Mouse (Mus musculus) WW6 (cell line): ENCODE measurements around the gene Tes.

ENCODE experiments used
- DNase-seq: peaks from one replicate; pipeline ENCODE4 v3.0.0-alpha.2; 2013; ENCODE audit warnings: low read depth, low spot score

Gene Tes

GRCm38 (mm10) chr6:17077720-17078119 lies 12.8 kb downstream of the Tes start:
- DNase-seq, result no peak

- no peak for DNase-seq
These were observed 14.4 kb downstream of the Tes start for GRCm38 (mm10) chr6:17079304-17079703.

- no peak for DNase-seq
These were observed 14.9 kb downstream of the Tes start for GRCm38 (mm10) chr6:17079826-17080225.

- no peak for DNase-seq
These were observed 17.3 kb downstream of the Tes start for GRCm38 (mm10) chr6:17082238-17082637.

GRCm38 (mm10) chr6:17082800-17083199 lies 17.9 kb downstream of the Tes start:
- no peak for DNase-seq

- no peak for DNase-seq
These were observed 22.5 kb downstream of the Tes start for GRCm38 (mm10) chr6:17087485-17087884.

- no peak for DNase-seq
These were observed 32.4 kb downstream of the Tes start for GRCm38 (mm10) chr6:17097301-17097700.

- DNase-seq, result peak; percentile 26
These were observed 33.6 kb downstream of the Tes start for GRCm38 (mm10) chr6:17098559-17098958.

- DNase-seq, result no peak
These were observed 34.7 kb downstream of the Tes start for GRCm38 (mm10) chr6:17099477-17100130.

GRCm38 (mm10) chr6:17105714-17106113 lies 40.8 kb downstream of the Tes start:
- DNase-seq, result no peak

- no peak for DNase-seq
These were observed 41.5 kb downstream of the Tes start for GRCm38 (mm10) chr6:17106493-17106892.

GRCm38 (mm10) chr6:17109204-17109603 lies 44.3 kb downstream of the Tes start:
- DNase-seq, result no peak

- DNase-seq, result no peak
These were observed 45.7 kb downstream of the Tes start for GRCm38 (mm10) chr6:17110564-17111100.

GRCm38 (mm10) chr6:17112081-17112480 lies 47.1 kb downstream of the Tes start:
- DNase-seq, result no peak

- DNase-seq, result no peak
These were observed 48.0 kb downstream of the Tes start for GRCm38 (mm10) chr6:17112990-17113389.

GRCm38 (mm10) chr6:17114588-17114987 lies 49.6 kb downstream of the Tes start:
- DNase-seq, result no peak

GRCm38 (mm10) chr6:17115046-17115790 lies 50.3 kb downstream of the Tes start:
- no peak for DNase-seq

GRCm38 (mm10) chr6:17119521-17120232 lies 54.7 kb downstream of the Tes start:
- no peak for DNase-seq

GRCm38 (mm10) chr6:17140021-17140420 lies 75.1 kb downstream of the Tes start:
- no peak for DNase-seq

GRCm38 (mm10) chr6:17142577-17143359 lies 77.8 kb downstream of the Tes start:
- no peak for DNase-seq

- no peak for DNase-seq
These were observed 86.2 kb downstream of the Tes start for GRCm38 (mm10) chr6:17151071-17151715.
